Mouse (Mus musculus): ENCODE measurements around the gene Rpusd2. TPM values are rescaled to one million over a fixed set of nuclear protein-coding genes. Genes with fewer than 3 reads are reported as not detected.
"Not testable (repeated sequence)": the region's sequence is repeated elsewhere in the genome, so short reads cannot be mapped to it uniquely, and the experiment has no call there.

The Rpusd2 gene
- polyA plus RNA-seq, 1 experiment from 2014 or later = 7.0 TPM

DNA sequence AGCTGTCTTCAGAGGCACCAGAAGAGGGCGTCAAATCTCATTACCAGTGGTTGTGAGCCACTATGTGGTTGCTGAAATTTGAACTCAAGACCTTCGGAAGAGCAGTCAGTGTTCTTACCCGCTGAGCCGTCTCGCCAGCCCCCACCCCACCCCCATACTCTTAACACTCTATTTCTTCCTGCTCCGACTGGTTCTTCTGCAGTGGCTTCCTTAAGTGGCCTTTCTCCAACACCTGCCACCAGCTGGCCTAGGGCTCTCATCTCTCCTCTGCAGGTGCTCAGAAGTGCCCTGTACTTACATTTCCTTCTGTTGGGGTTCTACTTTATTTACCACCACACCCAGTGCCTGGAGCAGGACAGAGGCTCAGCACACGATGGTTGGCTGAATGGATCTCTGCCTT lies 19.6 kb upstream of the Rpusd2 start:
- ATAC-seq (ENCODE audit: insufficient read depth, low FRiP score, low TSS enrichment) = no peak
- H3K4me1 ChIP-seq (ENCODE audit: control insufficient read depth, insufficient read depth, low read length) = peaks cover 6% of the 10 kb centered on the region
- no peak overlapping the region for H3K4me3 ChIP-seq (ENCODE audit: low read depth, low read length)
- H3K27ac ChIP-seq (ENCODE audit: low read depth, low read length) = no peak overlapping the region
- H3K36me3 ChIP-seq (ENCODE audit: control insufficient read depth, insufficient read depth, low read length) = peaks cover 4% of the 10 kb centered on the region
- H3K9ac ChIP-seq (ENCODE audit: low read length) = no peak overlapping the region
- no peaks in the 10 kb centered on the region for H3K27me3 ChIP-seq (ENCODE audit: control insufficient read depth, insufficient read depth, low read length)
- no peak for DNase-seq (ENCODE audit: low spot score)
- no peak overlapping the region for H3K4me2 ChIP-seq (ENCODE audit: low read depth)
- H3K9me3 ChIP-seq (ENCODE audit: control insufficient read depth, low read length) = no peaks in the 10 kb centered on the region
- 87% methylated on average over 7 of the region's 7 CpGs for WGBS

DNA sequence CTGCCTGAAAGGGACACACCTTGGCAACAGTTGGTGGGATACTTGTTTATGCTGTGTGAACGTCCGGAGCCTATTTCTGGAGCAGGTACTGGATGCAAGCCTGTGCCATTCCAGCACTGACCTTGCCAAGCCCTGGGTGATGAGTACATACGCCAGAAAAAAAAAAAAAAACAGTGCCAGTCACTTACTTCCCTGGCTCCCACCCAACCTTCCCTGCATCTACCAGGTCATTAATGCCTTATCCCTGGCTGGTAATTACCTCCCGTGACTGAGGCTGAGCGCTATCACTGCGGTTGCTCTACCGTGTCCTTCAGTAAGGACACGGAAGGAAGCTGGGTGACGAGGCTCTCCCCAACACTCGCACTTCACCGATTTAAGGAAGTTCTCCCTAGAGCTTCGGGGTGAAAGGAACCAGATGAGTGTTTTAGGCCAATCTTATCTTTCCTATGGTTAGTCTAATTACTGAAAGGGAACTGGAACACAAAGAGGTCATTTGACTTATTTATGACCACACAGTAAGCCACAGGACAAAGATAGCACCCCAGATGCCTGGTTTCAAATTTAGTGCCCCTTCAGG lies 18.9 kb upstream of the Rpusd2 start:
- ATAC-seq (ENCODE audit: insufficient read depth, low FRiP score, low TSS enrichment) = no peak
- 71% methylated on average over 12 of the region's 12 CpGs for WGBS

DNA sequence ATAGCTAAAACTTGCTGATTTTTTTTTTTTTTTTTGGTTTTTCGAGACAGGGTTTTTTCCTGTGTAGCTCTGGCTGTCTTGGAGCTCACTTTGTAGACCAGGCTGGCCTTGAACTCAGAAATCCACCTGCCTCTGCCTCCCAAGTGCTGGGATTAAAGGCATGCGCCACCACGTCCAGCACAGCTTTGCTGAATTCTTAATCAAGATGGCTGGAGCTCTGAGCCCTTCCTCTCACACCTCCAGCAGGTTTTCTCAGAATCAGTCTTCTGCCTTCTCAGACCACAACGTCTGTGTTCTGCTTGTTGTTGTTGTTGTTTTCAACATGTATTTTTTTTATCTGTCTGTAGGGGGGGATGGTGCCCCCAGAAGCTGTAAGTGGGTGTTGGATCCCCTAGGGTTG lies 18.3 kb upstream of the Rpusd2 start:
- H3K4me3 ChIP-seq (ENCODE audit: low read depth, low read length); H3K4me2 ChIP-seq (ENCODE audit: low read depth); H3K27me3 ChIP-seq (ENCODE audit: control insufficient read depth, insufficient read depth, low read length); ATAC-seq (ENCODE audit: insufficient read depth, low FRiP score, low TSS enrichment); H3K4me1 ChIP-seq (ENCODE audit: control insufficient read depth, insufficient read depth, low read length); H3K27ac ChIP-seq (ENCODE audit: low read depth, low read length); H3K9me3 ChIP-seq (ENCODE audit: control insufficient read depth, low read length); H3K36me3 ChIP-seq (ENCODE audit: control insufficient read depth, insufficient read depth, low read length); H3K9ac ChIP-seq (ENCODE audit: low read length); DNase-seq (ENCODE audit: low spot score): not testable (repeated sequence)
- WGBS = 82% methylated on average over 4 of the region's 4 CpGs

More for the DNA sequence above, 18.9 kb upstream of the Rpusd2 start:
- no peak for DNase-seq (ENCODE audit: low spot score)
- Histone ChIP-seq H3K4me3 (ENCODE audit: low read depth, low read length) (no peak overlapping the region), H3K27me3 (ENCODE audit: control insufficient read depth, insufficient read depth, low read length) (no peaks in the 10 kb centered on the region), H3K36me3 (ENCODE audit: control insufficient read depth, insufficient read depth, low read length) (peaks cover 4% of the 10 kb centered on the region), H3K4me2 (ENCODE audit: low read depth) (no peak overlapping the region), H3K4me1 (ENCODE audit: control insufficient read depth, insufficient read depth, low read length) (peaks cover 6% of the 10 kb centered on the region), H3K9me3 (ENCODE audit: control insufficient read depth, low read length) (no peaks in the 10 kb centered on the region), H3K27ac (ENCODE audit: low read depth, low read length) (no peak overlapping the region), H3K9ac (ENCODE audit: low read length) (no peak overlapping the region)

DNA sequence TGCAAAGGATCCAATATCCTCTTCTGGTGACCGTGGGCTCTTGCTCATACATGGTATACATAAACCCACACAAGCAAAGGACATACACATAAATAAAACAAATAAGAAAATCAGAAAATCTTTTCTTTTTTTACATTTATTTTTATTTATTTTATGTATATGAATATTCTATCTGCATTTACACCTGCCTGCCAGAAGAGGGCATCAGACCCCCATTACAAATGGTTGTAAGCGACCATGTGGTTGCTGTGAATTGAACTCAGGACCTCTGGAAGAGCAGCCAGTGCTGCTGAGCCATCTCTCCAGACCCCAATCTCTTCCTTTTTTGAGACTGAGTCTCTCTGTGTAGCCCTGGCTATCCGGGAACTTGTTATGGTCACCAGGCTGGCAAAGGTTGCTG lies 16.9 kb upstream of the Rpusd2 start:
- no peak overlapping the region for H3K4me3 ChIP-seq (ENCODE audit: low read depth, low read length)
- H3K4me2 ChIP-seq (ENCODE audit: low read depth) = no peak overlapping the region
- H3K9ac ChIP-seq (ENCODE audit: low read length) = no peak overlapping the region
- no peaks in the 10 kb centered on the region for H3K27me3 ChIP-seq (ENCODE audit: control insufficient read depth, insufficient read depth, low read length)
- no peak overlapping the region for H3K27ac ChIP-seq (ENCODE audit: low read depth, low read length)
- H3K4me1 ChIP-seq (ENCODE audit: control insufficient read depth, insufficient read depth, low read length) = peaks cover 6% of the 10 kb centered on the region
- WGBS = 93% methylated on average over 3 of the region's 3 CpGs
- no peak for ATAC-seq (ENCODE audit: insufficient read depth, low FRiP score, low TSS enrichment)
- DNase-seq (ENCODE audit: low spot score) = no peak
- no peaks in the 10 kb centered on the region for H3K9me3 ChIP-seq (ENCODE audit: control insufficient read depth, low read length)
- peaks cover 6% of the 10 kb centered on the region for H3K36me3 ChIP-seq (ENCODE audit: control insufficient read depth, insufficient read depth, low read length)

DNA sequence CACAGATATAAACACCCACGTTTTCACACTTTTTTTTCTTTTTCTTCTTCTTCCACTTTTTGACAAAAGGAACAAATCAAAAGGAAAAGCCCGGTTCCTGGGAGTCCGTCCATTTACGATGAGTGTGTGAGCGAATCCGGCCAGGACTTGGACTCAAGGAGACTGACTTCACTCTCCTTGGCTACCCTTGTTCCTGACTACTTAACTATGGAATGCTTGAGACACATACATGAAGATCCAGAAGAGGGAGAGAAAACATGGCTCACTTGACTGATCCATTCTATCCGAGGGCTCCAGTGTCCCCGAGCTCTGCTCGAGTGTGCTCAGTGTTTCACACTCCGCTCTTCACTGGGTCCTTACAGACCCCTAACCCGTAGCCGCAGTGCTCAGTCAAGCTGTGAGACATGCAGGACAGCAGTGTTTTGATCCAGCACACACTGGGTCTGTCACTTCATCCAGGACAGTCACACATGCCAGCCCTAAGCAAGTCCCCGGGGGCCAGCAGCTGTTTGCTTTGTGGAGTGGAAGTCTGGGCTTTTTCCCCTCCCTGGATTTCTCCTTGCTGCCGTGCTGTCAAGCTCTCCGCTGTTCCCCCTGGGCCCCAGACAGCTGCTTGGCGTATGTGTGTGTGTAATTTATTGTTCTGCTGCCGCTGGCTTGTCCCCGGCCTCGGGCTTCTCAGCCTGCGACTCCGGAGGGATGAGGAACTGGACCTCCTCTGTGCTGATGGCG lies 16.0 kb upstream of the Rpusd2 start:
- H3K4me1 ChIP-seq (ENCODE audit: control insufficient read depth, insufficient read depth, low read length) = peaks cover 6% of the 10 kb centered on the region
- ATAC-seq (ENCODE audit: insufficient read depth, low FRiP score, low TSS enrichment) (peak; percentile 50), DNase-seq (ENCODE audit: low spot score) (peak; percentile 63)
- no peak overlapping the region for H3K4me3 ChIP-seq (ENCODE audit: low read depth, low read length)
- peak overlapping the region; percentile 30 for H3K4me2 ChIP-seq (ENCODE audit: low read depth)
- 43% methylated on average over 22 of the region's 22 CpGs for WGBS
- H3K27ac ChIP-seq (ENCODE audit: low read depth, low read length) = peak overlapping the region; percentile 50; the same call in 1 of the 2 replicates
- no peaks in the 10 kb centered on the region for H3K27me3 ChIP-seq (ENCODE audit: control insufficient read depth, insufficient read depth, low read length)
- H3K9me3 ChIP-seq (ENCODE audit: control insufficient read depth, low read length) = no peaks in the 10 kb centered on the region
- H3K36me3 ChIP-seq (ENCODE audit: control insufficient read depth, insufficient read depth, low read length) = peaks cover 6% of the 10 kb centered on the region
- peak overlapping the region; percentile 32; the same call in 1 of the 2 replicates for H3K9ac ChIP-seq (ENCODE audit: low read length)

DNA sequence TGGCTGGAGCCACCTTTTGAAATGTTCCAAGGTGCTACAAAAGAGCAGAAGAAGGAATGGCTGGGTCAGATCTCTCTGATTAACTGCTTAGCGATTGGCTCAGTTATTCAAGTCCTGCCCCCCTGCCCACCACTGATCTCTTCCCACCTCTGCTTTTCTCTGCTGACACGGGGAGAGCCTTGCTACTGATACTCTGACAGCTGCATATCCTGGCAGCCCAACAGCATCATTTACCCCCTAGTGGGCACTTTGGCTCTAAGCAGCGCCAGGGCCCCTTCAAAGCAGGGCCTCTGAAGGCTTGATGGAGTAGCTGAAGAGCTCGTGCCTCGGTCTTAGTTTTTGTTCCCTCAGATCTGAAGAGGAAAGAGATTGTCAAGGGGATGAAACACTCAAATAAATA lies 15.5 kb upstream of the Rpusd2 start:
- peak; percentile 48; the same call in 1 of the 2 replicates for ATAC-seq (ENCODE audit: insufficient read depth, low FRiP score, low TSS enrichment)
- H3K9me3 ChIP-seq (ENCODE audit: control insufficient read depth, low read length) = no peaks in the 10 kb centered on the region
- peak overlapping the region; percentile 30 for H3K4me2 ChIP-seq (ENCODE audit: low read depth)
- 0 out of 2 replicates have a peak overlapping the region, but pooled peaks have one; percentile 32 for H3K9ac ChIP-seq (ENCODE audit: low read length)
- peak; percentile 40 for DNase-seq (ENCODE audit: low spot score)
- peak overlapping the region; percentile 50; the same call in 1 of the 2 replicates for H3K27ac ChIP-seq (ENCODE audit: low read depth, low read length)
- 4% methylated on average over 5 of the region's 5 CpGs for WGBS
- H3K4me1 ChIP-seq (ENCODE audit: control insufficient read depth, insufficient read depth, low read length) = peaks cover 6% of the 10 kb centered on the region
- peaks cover 6% of the 10 kb centered on the region for H3K36me3 ChIP-seq (ENCODE audit: control insufficient read depth, insufficient read depth, low read length)
- H3K4me3 ChIP-seq (ENCODE audit: low read depth, low read length) = no peak overlapping the region
- no peaks in the 10 kb centered on the region for H3K27me3 ChIP-seq (ENCODE audit: control insufficient read depth, insufficient read depth, low read length)

DNA sequence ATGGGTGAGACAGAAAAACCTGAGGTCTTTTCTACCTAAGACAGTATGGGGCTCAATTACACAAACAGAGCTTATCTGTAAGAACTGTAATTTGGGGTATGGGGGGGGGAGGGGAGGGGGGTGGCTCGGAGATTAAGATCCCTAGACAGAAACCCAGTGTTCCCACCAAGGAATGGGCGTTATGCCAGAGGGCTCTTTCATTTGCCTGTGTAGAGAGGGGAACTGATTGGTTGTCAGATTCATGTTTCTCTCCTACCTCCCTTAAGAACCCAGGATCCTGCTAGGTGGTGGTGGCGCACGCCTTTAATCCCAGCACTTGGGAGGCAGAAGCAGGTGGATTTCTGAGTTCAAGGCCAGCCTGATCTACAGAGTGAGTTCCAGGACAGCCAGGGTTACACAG lies 15.1 kb upstream of the Rpusd2 start:
- H3K4me2 ChIP-seq (ENCODE audit: low read depth) = no peak overlapping the region
- no peaks in the 10 kb centered on the region for H3K27me3 ChIP-seq (ENCODE audit: control insufficient read depth, insufficient read depth, low read length)
- H3K36me3 ChIP-seq (ENCODE audit: control insufficient read depth, insufficient read depth, low read length) = peaks cover 6% of the 10 kb centered on the region
- 65% methylated on average over 4 of the region's 4 CpGs for WGBS
- H3K4me1 ChIP-seq (ENCODE audit: control insufficient read depth, insufficient read depth, low read length) = peaks cover 6% of the 10 kb centered on the region
- no peak overlapping the region for H3K4me3 ChIP-seq (ENCODE audit: low read depth, low read length)
- H3K27ac ChIP-seq (ENCODE audit: low read depth, low read length) = no peak overlapping the region
- DNase-seq (ENCODE audit: low spot score) (no peak), ATAC-seq (ENCODE audit: insufficient read depth, low FRiP score, low TSS enrichment) (no peak)
- H3K9me3 ChIP-seq (ENCODE audit: control insufficient read depth, low read length) = no peaks in the 10 kb centered on the region
- no peak overlapping the region for H3K9ac ChIP-seq (ENCODE audit: low read length)

DNA sequence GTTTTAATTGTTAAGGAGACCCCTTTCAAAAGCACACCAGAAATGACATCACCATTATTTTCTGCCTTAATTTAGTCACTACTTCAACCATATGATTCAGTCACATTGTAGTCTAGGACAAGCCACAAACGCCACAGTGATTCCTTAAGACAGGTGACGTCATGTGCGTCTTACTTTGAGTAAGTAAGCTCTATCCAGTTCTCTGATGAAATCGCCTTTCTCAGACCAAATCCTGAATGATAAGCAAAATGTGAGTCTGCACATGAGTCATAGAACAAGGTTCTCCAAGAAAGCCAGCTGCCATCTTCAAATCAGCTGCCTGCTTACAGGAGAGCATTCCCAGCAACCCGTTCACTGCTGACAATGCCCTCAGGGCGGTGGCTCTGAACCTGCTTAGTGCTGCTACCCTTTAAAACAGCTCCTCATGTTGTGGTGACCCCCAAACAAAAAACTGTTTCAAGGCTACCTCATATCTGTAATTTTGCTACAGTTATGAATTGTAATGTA lies 11.4 kb upstream of the Rpusd2 start:
- peaks cover 6% of the 10 kb centered on the region for H3K4me1 ChIP-seq (ENCODE audit: control insufficient read depth, insufficient read depth, low read length)
- no peak overlapping the region for H3K9ac ChIP-seq (ENCODE audit: low read length)
- DNase-seq (ENCODE audit: low spot score) (no peak), ATAC-seq (ENCODE audit: insufficient read depth, low FRiP score, low TSS enrichment) (no peak)
- H3K27ac ChIP-seq (ENCODE audit: low read depth, low read length) = no peak overlapping the region
- H3K4me2 ChIP-seq (ENCODE audit: low read depth) = no peak overlapping the region
- H3K27me3 ChIP-seq (ENCODE audit: control insufficient read depth, insufficient read depth, low read length) = no peaks in the 10 kb centered on the region
- H3K9me3 ChIP-seq (ENCODE audit: control insufficient read depth, low read length) = no peaks in the 10 kb centered on the region
- no peak overlapping the region for H3K4me3 ChIP-seq (ENCODE audit: low read depth, low read length)
- 95% methylated on average over 6 of the region's 6 CpGs for WGBS
- H3K36me3 ChIP-seq (ENCODE audit: control insufficient read depth, insufficient read depth, low read length) = peaks cover 2% of the 10 kb centered on the region
